Mouse (Mus musculus): ENCODE measurements at regions not wholly inside any gene's neighbourhood (a gene's known extent, or its start where the extent isn't known, plus 50 kb on each side); places are given as distances from the start of the nearest gene placed in this dataset.

DNA sequence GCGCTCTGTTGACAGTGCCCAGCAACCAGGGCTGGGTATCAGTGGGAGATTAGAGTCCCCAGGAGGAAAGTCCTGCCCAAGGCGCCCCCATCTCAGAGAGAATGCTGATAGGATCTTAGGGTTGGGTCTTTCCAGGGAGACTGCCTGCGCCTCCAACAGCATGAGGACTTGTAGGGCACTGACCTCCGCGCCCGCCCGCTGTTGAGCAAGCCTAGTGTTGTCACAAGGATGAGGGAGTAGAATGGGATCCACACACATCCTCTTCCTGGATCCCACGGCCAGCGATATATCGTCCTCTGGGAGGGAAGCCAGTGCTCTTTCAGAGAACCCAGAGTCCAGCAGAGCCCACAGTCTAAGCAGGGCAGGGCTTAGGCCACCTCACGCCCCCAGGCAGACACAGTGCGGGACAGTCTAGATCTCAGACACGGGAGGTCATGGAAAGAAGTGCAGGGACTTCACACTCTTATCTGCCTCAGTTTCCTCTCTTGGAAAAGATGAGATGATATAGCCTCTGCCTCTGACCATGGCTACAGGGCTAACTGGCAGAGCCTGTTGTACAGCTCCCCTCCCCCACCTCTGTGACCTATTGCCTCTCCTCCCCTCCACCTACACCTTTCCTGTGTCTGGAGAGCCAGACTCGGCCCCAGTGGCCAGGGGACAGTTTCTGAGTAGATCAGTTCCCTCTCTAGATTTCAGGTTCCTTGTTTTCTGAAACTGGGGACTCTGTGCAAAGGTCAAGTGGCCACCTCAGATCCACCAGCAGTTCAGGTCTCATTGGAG lies 52.0 kb upstream of the Dusp5 start:
- H3K4me2 ChIP-seq (ENCODE audit: low read depth), result no peak overlapping the region
- no peaks in the 10 kb centered on the region for H3K79me2 ChIP-seq (ENCODE audit: control insufficient read depth, insufficient read depth)
- H3ac ChIP-seq (ENCODE audit: control insufficient read depth, insufficient read length), result no peak overlapping the region
- no peaks in the 10 kb centered on the region for H3K36me3 ChIP-seq (ENCODE audit: control insufficient read depth, insufficient read depth)
- H3K27me3 ChIP-seq (ENCODE audit: control insufficient read depth, insufficient read depth, insufficient read length), result no peaks in the 10 kb centered on the region
- H3K4me3 ChIP-seq, result no peak overlapping the region
- TF ChIP-seq SRF (IDR thresholded peaks at IDR 0.05; ENCODE audit: control insufficient read depth, insufficient read length, low read depth), result no peak
- TF ChIP-seq MAX (IDR thresholded peaks at IDR 0.05; ENCODE audit: low read depth), result no peak
- TF ChIP-seq POLR2A (IDR thresholded peaks at IDR 0.05; ENCODE audit: insufficient read length, low read depth), result no peak
- no peak for TF ChIP-seq TCF3 (IDR thresholded peaks at IDR 0.05; ENCODE audit: insufficient read length, low read depth)
- TF ChIP-seq REST (IDR thresholded peaks at IDR 0.05; ENCODE audit: insufficient read depth, insufficient read length), result no peak
- TF ChIP-seq E2F4 (IDR thresholded peaks at IDR 0.05; ENCODE audit: insufficient read depth), result no peak

GRCm38 (mm10) chr19:53469256-53469655 lies 59.7 kb upstream of the Dusp5 start:
- Histone ChIP-seq H3K4me3 (no peak overlapping the region), H3K4me2 (ENCODE audit: low read depth) (no peak overlapping the region), H3ac (ENCODE audit: control insufficient read depth, insufficient read length) (no peak overlapping the region), H3K27me3 (ENCODE audit: control insufficient read depth, insufficient read depth, insufficient read length) (no peaks in the 10 kb centered on the region), H3K79me2 (ENCODE audit: control insufficient read depth, insufficient read depth) (no peaks in the 10 kb centered on the region), H3K36me3 (ENCODE audit: control insufficient read depth, insufficient read depth) (no peaks in the 10 kb centered on the region)
- TF ChIP-seq CEBPB (IDR thresholded peaks at IDR 0.05; ENCODE audit: insufficient read depth, poor library complexity, severe bottlenecking) (no peak), E2F4 (IDR thresholded peaks at IDR 0.05; ENCODE audit: insufficient read depth) (no peak)

- Histone ChIP-seq H3K36me3 (ENCODE audit: control insufficient read depth, insufficient read depth) (no peaks in the 10 kb centered on the region), H3K4me3 (no peak overlapping the region), H3K4me2 (ENCODE audit: low read depth) (no peak overlapping the region), H3K79me2 (ENCODE audit: control insufficient read depth, insufficient read depth) (no peaks in the 10 kb centered on the region), H3ac (ENCODE audit: control insufficient read depth, insufficient read length) (no peak overlapping the region), H3K27me3 (ENCODE audit: control insufficient read depth, insufficient read depth, insufficient read length) (no peaks in the 10 kb centered on the region)
- TF ChIP-seq MAX (IDR thresholded peaks at IDR 0.05; ENCODE audit: low read depth), result no peak
- TF ChIP-seq E2F4 (IDR thresholded peaks at IDR 0.05; ENCODE audit: insufficient read depth), result no peak
- TF ChIP-seq MYOG (IDR thresholded peaks at IDR 0.05; ENCODE audit: control insufficient read depth in 1 of 3, insufficient read depth in 1 of 3, insufficient read length in 2 of 3, low read depth in 2 of 3), result no peak
- no peak for TF ChIP-seq REST (IDR thresholded peaks at IDR 0.05; ENCODE audit: insufficient read depth, insufficient read length)
- no peak for TF ChIP-seq POLR2A (IDR thresholded peaks at IDR 0.05; ENCODE audit: insufficient read length, low read depth)
- no peak for TF ChIP-seq POLR2AphosphoS2 (IDR thresholded peaks at IDR 0.05; ENCODE audit: insufficient read length, low read depth)
- TF ChIP-seq SRF (IDR thresholded peaks at IDR 0.05; ENCODE audit: control insufficient read depth, insufficient read length, low read depth), result no peak
- TF ChIP-seq USF1 (IDR thresholded peaks at IDR 0.05; ENCODE audit: low read depth), result no peak
- TF ChIP-seq CEBPB (IDR thresholded peaks at IDR 0.05; ENCODE audit: insufficient read depth, poor library complexity, severe bottlenecking), result no peak
- TF ChIP-seq TCF3 (IDR thresholded peaks at IDR 0.05; ENCODE audit: insufficient read length, low read depth), result no peak
- TF ChIP-seq TCF12 (IDR thresholded peaks at IDR 0.05; ENCODE audit: insufficient read depth, poor library complexity, severe bottlenecking), result no peak
- no peak for TF ChIP-seq MYOD1 (IDR thresholded peaks at IDR 0.05; ENCODE audit: control insufficient read depth in 1 of 3, insufficient read length in 2 of 3, low read depth in 2 of 3)
Observed at GRCm38 (mm10) chr19:53464681-53465080, 64.2 kb upstream of the Dusp5 start.

GRCm38 (mm10) chr19:53464135-53464534 lies 64.8 kb upstream of the Dusp5 start:
- H3ac ChIP-seq (ENCODE audit: control insufficient read depth, insufficient read length), result no peak overlapping the region
- H3K36me3 ChIP-seq (ENCODE audit: control insufficient read depth, insufficient read depth), result no peaks in the 10 kb centered on the region
- no peak overlapping the region for H3K4me3 ChIP-seq
- no peaks in the 10 kb centered on the region for H3K79me2 ChIP-seq (ENCODE audit: control insufficient read depth, insufficient read depth)
- TF ChIP-seq SRF (IDR thresholded peaks at IDR 0.05; ENCODE audit: control insufficient read depth, insufficient read length, low read depth) (no peak), MAX (IDR thresholded peaks at IDR 0.05; ENCODE audit: low read depth) (no peak), POLR2AphosphoS2 (IDR thresholded peaks at IDR 0.05; ENCODE audit: insufficient read length, low read depth) (no peak), POLR2A (IDR thresholded peaks at IDR 0.05; ENCODE audit: insufficient read length, low read depth) (no peak), MYOG (IDR thresholded peaks at IDR 0.05; ENCODE audit: control insufficient read depth in 1 of 3, insufficient read depth in 1 of 3, insufficient read length in 2 of 3, low read depth in 2 of 3) (no peak), MYOD1 (IDR thresholded peaks at IDR 0.05; ENCODE audit: control insufficient read depth in 1 of 3, insufficient read length in 2 of 3, low read depth in 2 of 3) (no peak), USF1 (IDR thresholded peaks at IDR 0.05; ENCODE audit: low read depth) (no peak), E2F4 (IDR thresholded peaks at IDR 0.05; ENCODE audit: insufficient read depth) (no peak), TCF12 (IDR thresholded peaks at IDR 0.05; ENCODE audit: insufficient read depth, poor library complexity, severe bottlenecking) (no peak), TCF3 (IDR thresholded peaks at IDR 0.05; ENCODE audit: insufficient read length, low read depth) (no peak)
- no peak overlapping the region for H3K4me2 ChIP-seq (ENCODE audit: low read depth)
- no peaks in the 10 kb centered on the region for H3K27me3 ChIP-seq (ENCODE audit: control insufficient read depth, insufficient read depth, insufficient read length)
